ENCODE assay signal across 11 mouse cellular contexts in the genomic region with DNA sequence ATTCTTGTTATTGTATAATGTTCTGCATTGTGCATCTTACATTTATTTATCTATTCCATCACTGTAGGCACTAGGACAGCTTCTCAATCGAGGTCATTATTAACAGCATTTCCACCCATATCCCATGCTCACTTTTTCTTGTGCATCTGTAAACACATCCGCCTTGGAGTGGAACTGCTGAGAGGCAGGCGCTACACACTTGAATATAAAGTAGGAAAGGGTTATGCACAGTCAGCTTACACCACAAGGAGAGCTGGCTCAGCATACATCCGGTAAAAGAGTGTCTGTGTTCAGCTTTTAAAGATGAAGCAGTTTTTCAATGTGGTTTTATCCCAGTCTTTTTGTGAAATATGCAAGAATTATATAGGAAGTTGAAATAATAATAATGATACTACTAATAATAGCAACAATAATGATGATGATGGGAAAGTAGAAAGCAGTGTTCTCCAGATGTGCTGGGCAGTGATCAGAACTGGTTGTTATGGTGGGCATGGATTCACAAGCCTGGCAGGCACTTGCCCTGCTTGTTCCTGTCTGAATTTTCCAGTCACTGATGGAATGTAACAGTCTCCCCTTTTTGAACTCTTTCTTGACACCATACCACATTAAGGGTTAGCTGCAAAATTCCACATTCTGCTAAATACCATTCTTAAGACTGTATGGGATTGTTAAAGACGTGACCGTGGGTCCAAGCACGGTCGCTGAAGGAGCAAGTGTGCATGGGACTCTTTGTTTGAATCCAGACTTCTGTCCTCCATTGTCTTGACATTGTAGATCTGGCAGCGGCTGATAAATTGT.
DNase-seq lines count a peak whose midpoint lies in the region; ATAC-seq and TF ChIP-seq lines count a peak whose summit lies in the region.
"Had no signal": no experiment of that assay in that cellular context is flagged by ENCODE, and none has a peak within 500 bp of the region (broad histone marks: within the 10 kb centered on the region; RNA-seq: fewer than 3 reads in every experiment).

No protein-coding gene starts in this region.

- no peaks in the 10 kb centered on the region for H3K27me3 ChIP-seq in hindbrain, embryonic 10.5 days (ENCODE audit: insufficient read depth, poor library complexity, severe bottlenecking)
- no peaks in the 10 kb centered on the region for H3K27me3 ChIP-seq in hindbrain, postnatal 0 days (ENCODE audit: insufficient read depth, low read length)
- no peaks in the 10 kb centered on the region for H3K27me3 ChIP-seq in heart, postnatal 0 days (ENCODE audit: control insufficient read depth, insufficient read depth, low read length)
- no peaks in the 10 kb centered on the region for H3K27me3 ChIP-seq in cerebellum, adult 2 months (ENCODE audit: control insufficient read depth, insufficient read depth, low read length)
- H3K27me3 ChIP-seq: embryonic facial prominence, embryonic 13.5 days had no signal

- peak overlapping the region; percentile 63 for H3K27ac ChIP-seq in hindbrain, embryonic 10.5 days
- no peak overlapping the region for H3K27ac ChIP-seq in hindbrain, postnatal 0 days
- H3K27ac ChIP-seq in heart, postnatal 0 days (ENCODE audit: low read depth), result peak overlapping the region; percentile 68
- no peak overlapping the region for H3K27ac ChIP-seq in cerebellum, adult 2 months (ENCODE audit: insufficient read depth, low read length)
- H3K27ac ChIP-seq: embryonic facial prominence, embryonic 13.5 days; left cerebral cortex, adult 2 months had no signal

- no peaks in the 10 kb centered on the region for H3K9me3 ChIP-seq in hindbrain, embryonic 10.5 days
- no peaks in the 10 kb centered on the region for H3K9me3 ChIP-seq in hindbrain, postnatal 0 days (ENCODE audit: low read length)
- H3K9me3 ChIP-seq in heart, postnatal 0 days (replicated peaks; ENCODE audit: control insufficient read depth, low read length), result no peaks in the 10 kb centered on the region
- H3K9me3 ChIP-seq: embryonic facial prominence, embryonic 13.5 days had no signal

- no peak overlapping the region for H3K4me3 ChIP-seq in hindbrain, embryonic 10.5 days
- no peak overlapping the region for H3K4me3 ChIP-seq in hindbrain, postnatal 0 days (ENCODE audit: low read length)
- H3K4me3 ChIP-seq in heart, postnatal 0 days (ENCODE audit: low read depth, low read length), result no peak overlapping the region
- H3K4me3 ChIP-seq in cerebellum, adult 2 months (replicated peaks; ENCODE audit: insufficient read depth, low read depth, low read length), result no peak overlapping the region
- H3K4me3 ChIP-seq: embryonic facial prominence, embryonic 13.5 days; left cerebral cortex, adult 2 months had no signal

- WGBS in hindbrain, embryonic 10.5 days, result 68% methylated on average over 9 of the region's 9 CpGs
- WGBS in hindbrain, postnatal 0 days, result 50% methylated on average over 9 of the region's 9 CpGs
- WGBS in heart, postnatal 0 days, result 33% methylated on average over 9 of the region's 9 CpGs
- WGBS in cerebellum, adult 2 months, result 82% methylated on average over 9 of the region's 9 CpGs

- DNase-seq in hindbrain, embryonic 10.5 days (ENCODE audit: low spot score), result no peak
- no peak for DNase-seq in hindbrain, postnatal 0 days (ENCODE audit: low spot score)
- peak; percentile 42 for DNase-seq in c-Kit-positive CD71-positive TER-119-negative erythroid progenitor cells, embryonic 14.5 days (ENCODE audit: low read depth)
- no peak for DNase-seq in heart, postnatal 0 days (ENCODE audit: low spot score)
- DNase-seq in lung, postnatal 10 days, result peak; percentile 8
- no peak for DNase-seq in thymus, postnatal 25 days
- no peak for DNase-seq in cerebellum, adult 2 months
- no peak for DNase-seq in layer of hippocampus, adult 9-10 months (ENCODE audit: low spot score)
- DNase-seq: adrenal gland, adult 8-10 months had no signal

- no peak for TF ChIP-seq CTCF in hindbrain, postnatal 0 days (IDR thresholded peaks at IDR 0.05; ENCODE audit: low read depth)
- TF ChIP-seq CTCF in heart, postnatal 0 days (IDR thresholded peaks at IDR 0.05; ENCODE audit: low read depth), result no peak
- no peak for TF ChIP-seq CTCF in cerebellum, adult 2 months (IDR thresholded peaks at IDR 0.05; ENCODE audit: borderline replicate concordance, insufficient read depth, low read depth, low read length)

- TF ChIP-seq POLR2A in cerebellum, adult 2 months (IDR thresholded peaks at IDR 0.05; ENCODE audit: borderline replicate concordance, insufficient read depth, low read length), result no peak

- peaks cover 5% of the 10 kb centered on the region for H3K4me1 ChIP-seq in hindbrain, embryonic 10.5 days (replicated peaks)
- no peaks in the 10 kb centered on the region for H3K4me1 ChIP-seq in hindbrain, postnatal 0 days (ENCODE audit: insufficient read depth, low read length)
- peaks cover 16% of the 10 kb centered on the region; the same call in 1 of the 2 replicates for H3K4me1 ChIP-seq in heart, postnatal 0 days (ENCODE audit: control insufficient read depth, insufficient read depth)
- no peaks in the 10 kb centered on the region for H3K4me1 ChIP-seq in cerebellum, adult 2 months (ENCODE audit: control insufficient read depth, insufficient read depth, low read length)
- H3K4me1 ChIP-seq: embryonic facial prominence, embryonic 13.5 days had no signal

- no peak overlapping the region for H3K4me2 ChIP-seq in hindbrain, postnatal 0 days (ENCODE audit: low read depth, low read length)
- peak overlapping the region; percentile 18; the same call in 1 of the 2 replicates for H3K4me2 ChIP-seq in heart, postnatal 0 days (ENCODE audit: low read depth, low read length)
- H3K4me2 ChIP-seq: embryonic facial prominence, embryonic 13.5 days had no signal

- H3K36me3 ChIP-seq in hindbrain, embryonic 10.5 days, result no peaks in the 10 kb centered on the region
- no peaks in the 10 kb centered on the region for H3K36me3 ChIP-seq in hindbrain, postnatal 0 days (ENCODE audit: insufficient read depth, low read length)
- H3K36me3 ChIP-seq in heart, postnatal 0 days (replicated peaks; ENCODE audit: control insufficient read depth, insufficient read depth, low read length), result no peaks in the 10 kb centered on the region
- H3K36me3 ChIP-seq: embryonic facial prominence, embryonic 13.5 days had no signal

- TF ChIP-seq EP300 in heart, postnatal 0 days (IDR thresholded peaks at IDR 0.05; ENCODE audit: low read depth), result no peak

- no peak for ATAC-seq in hindbrain, postnatal 0 days
- no peak; the same call in 1 of the 2 replicates for ATAC-seq in heart, postnatal 0 days (ENCODE audit: insufficient read depth, low read depth)

- no peak overlapping the region; the same call in 1 of the 2 replicates for H3K9ac ChIP-seq in hindbrain, postnatal 0 days (replicated peaks; ENCODE audit: low read length)
- 0 out of 2 replicates have a peak overlapping the region, but pooled peaks have one; percentile 12 for H3K9ac ChIP-seq in heart, postnatal 0 days (replicated peaks; ENCODE audit: low read depth, low read length)
- H3K9ac ChIP-seq: embryonic facial prominence, embryonic 13.5 days had no signal

Comparison
In these comparisons a context has a peak if more than half of its experiments do, and no peak if none do; other contexts are left out.
1. H3K27ac ChIP-seq: peak in hindbrain, embryonic 10.5 days (single experiment) and heart, postnatal 0 days (single experiment); none in hindbrain, postnatal 0 days (single experiment) and cerebellum, adult 2 months (single experiment).
2. DNase-seq: peak in c-Kit-positive CD71-positive TER-119-negative erythroid progenitor cells, embryonic 14.5 days (single experiment) and lung, postnatal 10 days (single experiment); none in hindbrain, embryonic 10.5 days (single experiment), hindbrain, postnatal 0 days (single experiment), heart, postnatal 0 days (single experiment), thymus, postnatal 25 days (single experiment), cerebellum, adult 2 months (0 of 2) and layer of hippocampus, adult 9-10 months (single experiment).